ENCODE assay signal across 10 mouse cellular contexts in the genomic region with DNA sequence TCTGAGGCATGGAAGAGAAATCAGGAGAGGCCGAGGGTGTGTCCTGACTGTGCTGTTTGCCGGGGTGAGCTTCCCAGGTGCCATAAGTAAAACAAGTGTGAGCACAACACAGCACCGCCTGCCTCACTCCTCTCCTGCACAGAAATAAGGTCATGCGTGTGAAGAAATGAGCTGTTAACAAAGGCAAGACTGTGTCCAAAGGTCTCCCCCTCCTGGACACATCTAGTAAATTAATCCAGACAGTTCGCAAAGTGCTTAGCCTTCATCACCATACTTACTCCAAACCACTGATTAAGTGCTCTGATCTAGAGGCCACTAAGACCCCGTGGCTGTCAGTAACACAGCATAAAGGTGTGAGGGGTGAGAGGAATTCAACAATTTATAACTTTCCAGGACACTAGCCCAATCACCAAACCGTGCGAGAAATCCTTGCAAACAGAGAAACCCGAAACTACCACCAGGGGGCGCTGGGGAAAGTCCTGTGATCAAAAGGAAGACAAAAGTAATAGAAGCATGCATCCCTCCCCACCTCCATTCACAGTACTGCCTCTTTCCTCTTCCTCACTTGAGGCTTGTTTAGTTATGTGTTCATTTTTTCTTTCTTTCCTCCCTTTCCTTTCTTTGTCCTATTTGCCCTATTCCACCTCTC. TPM values are rescaled to one million over a fixed set of nuclear protein-coding genes. Genes with fewer than 3 reads are reported as not detected.
DNase-seq lines count a peak whose midpoint lies in the region; ATAC-seq and TF ChIP-seq lines count a peak whose summit lies in the region.
"Had no signal": no experiment of that assay in that cellular context is flagged by ENCODE, and none has a peak within 500 bp of the region (broad histone marks: within the 10 kb centered on the region; RNA-seq: fewer than 3 reads in every experiment).

No protein-coding gene starts in this region.

- H3K27me3 ChIP-seq in heart, postnatal 0 days (ENCODE audit: control insufficient read depth, insufficient read depth, low read length) = no peaks in the 10 kb centered on the region
- no peaks in the 10 kb centered on the region for H3K27me3 ChIP-seq in midbrain, embryonic 14.5 days (ENCODE audit: control insufficient read depth, insufficient read depth, low read length)
- no peaks in the 10 kb centered on the region for H3K27me3 ChIP-seq in midbrain, embryonic 16.5 days (ENCODE audit: control insufficient read depth, insufficient read depth, low read depth, low read length)

- no peaks in the 10 kb centered on the region for H3K4me1 ChIP-seq in heart, postnatal 0 days (ENCODE audit: control insufficient read depth, insufficient read depth)
- H3K4me1 ChIP-seq in midbrain, embryonic 14.5 days (ENCODE audit: control insufficient read depth, insufficient read depth, low read length) = no peaks in the 10 kb centered on the region
- H3K4me1 ChIP-seq in midbrain, embryonic 16.5 days (ENCODE audit: control insufficient read depth, insufficient read depth, low read length) = no peaks in the 10 kb centered on the region

- no peak for DNase-seq in heart, postnatal 0 days (ENCODE audit: low spot score)
- DNase-seq in heart, postnatal 25 days (ENCODE audit: low spot score) = no peak
- DNase-seq in midbrain, embryonic 14.5 days = peak; percentile 6
- peak; percentile 7 for DNase-seq in c-Kit-positive CD71-negative TER-119-negative erythroid progenitor cells, embryonic 14.5 days (ENCODE audit: low read depth)
- DNase-seq in retina, postnatal 1 day = peak; percentile 30
- DNase-seq in spleen, postnatal 4 days (ENCODE audit: low spot score in 2 of 2) = no peak
- DNase-seq in layer of hippocampus, postnatal 14 days (ENCODE audit: low spot score in 2 of 2) = no peak

- 50% methylated on average over 10 of the region's 10 CpGs for WGBS in heart, postnatal 0 days
- 60% methylated on average over 10 of the region's 10 CpGs for WGBS in midbrain, embryonic 14.5 days
- 54% methylated on average over 10 of the region's 10 CpGs for WGBS in midbrain, embryonic 16.5 days

- H3K36me3 ChIP-seq in heart, postnatal 0 days (replicated peaks; ENCODE audit: control insufficient read depth, insufficient read depth, low read length) = no peaks in the 10 kb centered on the region
- H3K36me3 ChIP-seq in midbrain, embryonic 14.5 days (ENCODE audit: control insufficient read depth, insufficient read depth, low read length) = no peaks in the 10 kb centered on the region
- no peaks in the 10 kb centered on the region for H3K36me3 ChIP-seq in midbrain, embryonic 16.5 days (ENCODE audit: control insufficient read depth, insufficient read depth, low read length)

- no peak overlapping the region for H3K4me3 ChIP-seq in heart, postnatal 0 days (ENCODE audit: low read depth, low read length)
- H3K4me3 ChIP-seq in midbrain, embryonic 14.5 days (replicated peaks; ENCODE audit: low read depth, low read length) = no peak overlapping the region
- no peak overlapping the region for H3K4me3 ChIP-seq in midbrain, embryonic 16.5 days (ENCODE audit: low read depth, low read length)

- intact Hi-C loops in heart, postnatal 25 days (cut with DNase I) = no loop called here

- H3K9ac ChIP-seq in heart, postnatal 0 days (replicated peaks; ENCODE audit: low read depth, low read length) = no peak overlapping the region
- no peak overlapping the region for H3K9ac ChIP-seq in midbrain, embryonic 14.5 days (replicated peaks; ENCODE audit: low read length)
- no peak overlapping the region for H3K9ac ChIP-seq in midbrain, embryonic 16.5 days (ENCODE audit: low read depth, low read length)

- TF ChIP-seq EP300 in heart, postnatal 0 days (IDR thresholded peaks at IDR 0.05; ENCODE audit: low read depth) = no peak

- ATAC-seq in heart, postnatal 0 days (ENCODE audit: insufficient read depth, low read depth) = no peak
- no peak; the same call in 1 of the 2 replicates for ATAC-seq in midbrain, embryonic 14.5 days (ENCODE audit: low FRiP score, low TSS enrichment)
- ATAC-seq in midbrain, embryonic 16.5 days = no peak

- H3K4me2 ChIP-seq in heart, postnatal 0 days (ENCODE audit: low read depth, low read length) = no peak overlapping the region
- no peak overlapping the region for H3K4me2 ChIP-seq in midbrain, embryonic 14.5 days (ENCODE audit: low read length)
- H3K4me2 ChIP-seq in midbrain, embryonic 16.5 days (ENCODE audit: low read length) = no peak overlapping the region

- TF ChIP-seq CTCF in heart, postnatal 0 days (IDR thresholded peaks at IDR 0.05; ENCODE audit: low read depth) = peak; percentile 22; the same call in 1 of the 2 replicates

- H3K9me3 ChIP-seq in heart, postnatal 0 days (replicated peaks; ENCODE audit: control insufficient read depth, low read length) = no peaks in the 10 kb centered on the region
- H3K9me3 ChIP-seq in midbrain, embryonic 14.5 days (ENCODE audit: control insufficient read depth, low read length) = no peaks in the 10 kb centered on the region
- no peaks in the 10 kb centered on the region for H3K9me3 ChIP-seq in midbrain, embryonic 16.5 days (replicated peaks; ENCODE audit: control insufficient read depth, low read length, poor library complexity, severe bottlenecking)

- H3K27ac ChIP-seq in heart, postnatal 0 days (ENCODE audit: low read depth) = no peak overlapping the region
- no peak overlapping the region for H3K27ac ChIP-seq in midbrain, embryonic 14.5 days (replicated peaks; ENCODE audit: low read depth, low read length)
- H3K27ac ChIP-seq in midbrain, embryonic 16.5 days (ENCODE audit: low read length) = no peak overlapping the region

RNA-seq across cellular contexts. Expression of a gene that starts 15.7 kb away (rescaled TPM):
- not detected in 2 replicates for total RNA-seq in heart, postnatal 0 days (2014; rRNA removed; ENCODE audit: low replicate concordance)
- not detected in 2 replicates for polyA plus RNA-seq in heart, postnatal 0 days (2015; fragmentation: Nextera tagmentation; extraction: Ambion mirVana)
- total RNA-seq in heart, postnatal 25 days (2021) = not detected
- polyA plus RNA-seq in midbrain, embryonic 14.5 days (2014; fragmentation: Nextera tagmentation; extraction: Ambion mirVana) = not detected in 2 replicates
- not detected in 2 replicates for polyA plus RNA-seq in midbrain, embryonic 16.5 days (2015; fragmentation: Nextera tagmentation; extraction: Ambion mirVana)
- total RNA-seq in layer of hippocampus, postnatal 14 days (2021) = not detected
- total RNA-seq: adrenal gland, adult 18-20 months; megakaryocyte progenitor cell, adult 5-6 weeks had no signal

RNA-seq across cellular contexts. Expression of a gene that starts 34.1 kb away (rescaled TPM):
- total RNA-seq in heart, postnatal 0 days (2014; rRNA removed; ENCODE audit: low replicate concordance) = not detected in 2 replicates
- not detected in 2 replicates for polyA plus RNA-seq in heart, postnatal 0 days (2015; fragmentation: Nextera tagmentation; extraction: Ambion mirVana)
- not detected for total RNA-seq in heart, postnatal 25 days (2021)
- not detected in 2 replicates for polyA plus RNA-seq in midbrain, embryonic 14.5 days (2014; fragmentation: Nextera tagmentation; extraction: Ambion mirVana)
- polyA plus RNA-seq in midbrain, embryonic 16.5 days (2015; fragmentation: Nextera tagmentation; extraction: Ambion mirVana) = not detected in 2 replicates
- total RNA-seq in layer of hippocampus, postnatal 14 days (2021) = not detected
- total RNA-seq: adrenal gland, adult 18-20 months; megakaryocyte progenitor cell, adult 5-6 weeks had no signal

RNA-seq across cellular contexts. Expression of a gene that starts 37.5 kb away (rescaled TPM):
- not detected in 2 replicates for total RNA-seq in heart, postnatal 0 days (2014; rRNA removed; ENCODE audit: low replicate concordance)
- polyA plus RNA-seq in heart, postnatal 0 days (2015; fragmentation: Nextera tagmentation; extraction: Ambion mirVana) = not detected in 2 replicates
- not detected for total RNA-seq in heart, postnatal 25 days (2021)
- polyA plus RNA-seq in midbrain, embryonic 14.5 days (2014; fragmentation: Nextera tagmentation; extraction: Ambion mirVana) = 0.63 and 2.5 TPM in 2 replicates
- polyA plus RNA-seq in midbrain, embryonic 16.5 days (2015; fragmentation: Nextera tagmentation; extraction: Ambion mirVana) = 1.4 and 1.5 TPM in 2 replicates
- not detected for total RNA-seq in layer of hippocampus, postnatal 14 days (2021)
- total RNA-seq: adrenal gland, adult 18-20 months; megakaryocyte progenitor cell, adult 5-6 weeks had no signal

Comparison
In these comparisons a context has a peak if more than half of its experiments do, and no peak if none do; other contexts are left out.
1. DNase-seq: peak in midbrain, embryonic 14.5 days (single experiment), c-Kit-positive CD71-negative TER-119-negative erythroid progenitor cells, embryonic 14.5 days (single experiment) and retina, postnatal 1 day (single experiment); none in heart, postnatal 0 days (single experiment), heart, postnatal 25 days (single experiment), spleen, postnatal 4 days (0 of 2) and layer of hippocampus, postnatal 14 days (0 of 2).